Mouse (Mus musculus) liver, postnatal 0 days (tissue): ENCODE measurements at regions not wholly inside any gene's neighbourhood (a gene's known extent, or its start where the extent isn't known, plus 50 kb on each side); places are given as distances from the start of the nearest gene placed in this dataset.

Experiments
- ATAC-seq: fragments of 200-750 bp; cut with Nextera tagmentation; 2 replicates; pipeline ENCODE4 v1.8.0; 2017; ENCODE audit warnings: mild to moderate bottlenecking, moderate library complexity
- DNase-seq: peaks from one replicate; pipeline ENCODE4 v3.0.0-alpha.2; 2016
- H3K27ac ChIP-seq: fragments of 300-500 bp; sonication (generic); 2 replicates; pipeline ENCODE4 v1.5.1; 2014; ENCODE audit warnings: antibody characterized with exemption, moderate library complexity, mild to moderate bottlenecking, low read depth
- H3K27me3 ChIP-seq: fragments of 300-500 bp; sonication (generic); 2 replicates; pipeline ENCODE4 v1.6.1; 2014; ENCODE audit warnings: low read length, control low read depth, mixed read lengths; ENCODE audit not compliant: insufficient read depth
- H3K36me3 ChIP-seq: fragments of 300-500 bp; sonication (generic); replicated peaks from 2 replicates; pipeline ENCODE4 v1.6.1; 2014; ENCODE audit warnings: mild to moderate bottlenecking, control low read depth, low read length, moderate library complexity, mixed read lengths; ENCODE audit not compliant: insufficient read depth
- H3K4me1 ChIP-seq: fragments of 300-500 bp; sonication (generic); 2 replicates; pipeline ENCODE4 v1.6.1; 2014; ENCODE audit warnings: antibody characterized with exemption, mild to moderate bottlenecking, control low read depth; ENCODE audit not compliant: insufficient read depth
- H3K4me2 ChIP-seq: fragments of 300-500 bp; sonication (generic); 2 replicates; pipeline ENCODE4 v1.6.1; 2014; ENCODE audit warnings: low read depth, mild to moderate bottlenecking, low read length, moderate library complexity, mixed read lengths
- H3K4me3 ChIP-seq: fragments of 300-500 bp; sonication (generic); 2 replicates; pipeline ENCODE4 v1.5.1; 2014; ENCODE audit warnings: low read depth, low read length
- H3K9ac ChIP-seq: fragments of 300-500 bp; sonication (generic); replicated peaks from 2 replicates; pipeline ENCODE4 v1.6.1; 2014; ENCODE audit warnings: mild to moderate bottlenecking, moderate library complexity
- H3K9me3 ChIP-seq: fragments of 300-500 bp; sonication (generic); 2 replicates; pipeline ENCODE4 v1.6.1; 2016; ENCODE audit warnings: mild to moderate bottlenecking, control low read depth, low read length, mixed read lengths
- CTCF ChIP-seq: sonication (generic); IDR thresholded peaks from 2 replicates; pipeline ENCODE4 v1.5.1; 2016; ENCODE audit warnings: antibody characterized with exemption, low read depth
- EP300 ChIP-seq: IDR thresholded peaks from 2 replicates; pipeline ENCODE4 v1.6.1; 2016; ENCODE audit warnings: antibody characterized with exemption, low read depth, mild to moderate bottlenecking
- WGBS: fragments of 180-500 bp; shearing (Covaris S2); extraction: QIAGEN DNeasy Blood & Tissue Kit; methylation state at CpG from one replicate; pipeline ENCODE4 v1.1.7; 2014; ENCODE audit not compliant: insufficient replicate concordance; 5-methylcytosine and 5-hydroxymethylcytosine counted together

DNA sequence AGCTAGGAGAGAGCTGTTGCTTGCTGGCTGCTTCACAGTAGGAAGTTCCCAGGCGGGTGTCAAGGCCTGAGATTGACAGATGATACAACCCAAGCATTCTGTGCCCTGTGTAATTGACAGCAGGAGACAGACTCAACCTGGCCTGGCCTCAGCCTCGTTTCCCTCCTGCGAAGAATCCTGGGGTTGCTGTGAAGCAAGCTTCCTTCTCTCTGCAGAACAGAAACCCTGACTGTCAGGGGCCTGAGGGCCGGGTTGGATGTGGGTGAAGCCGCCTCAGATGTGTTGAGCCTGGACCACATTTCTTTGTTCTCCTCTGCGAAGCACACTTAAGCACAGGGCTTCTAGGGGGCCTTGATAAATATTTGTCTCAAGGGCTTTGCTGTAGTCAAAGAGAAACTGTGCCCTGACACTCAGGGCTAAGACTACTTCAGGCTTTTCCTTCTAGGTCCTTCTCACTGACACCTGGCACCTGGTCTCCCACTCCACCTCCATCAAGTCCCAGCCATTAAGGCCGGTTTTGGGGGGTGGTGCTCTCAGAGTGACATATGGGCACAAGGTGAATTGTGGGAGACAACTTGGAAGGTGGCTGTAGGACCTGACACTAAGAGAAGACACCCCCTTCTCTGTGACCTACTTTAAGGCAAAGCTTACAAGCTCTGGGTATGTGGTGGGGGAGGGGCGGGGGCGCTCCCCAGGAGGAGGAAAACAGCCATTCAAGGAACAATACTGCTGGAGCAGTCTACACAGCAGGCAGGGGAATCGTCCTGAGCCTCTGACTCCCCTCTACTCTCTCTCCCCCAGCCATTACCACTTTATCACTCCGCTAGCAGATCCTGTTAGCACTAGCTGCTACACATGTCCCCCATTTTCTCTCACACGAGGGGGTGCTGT is 219.2 kb upstream of the Hes1 start:
- peaks cover 19% of the 10 kb centered on the region for H3K4me1 ChIP-seq
- TF ChIP-seq EP300 (no peak), CTCF (no peak)
- ATAC-seq (peak; percentile 35), DNase-seq (no peak)
- no peak overlapping the region for H3K4me2 ChIP-seq
- WGBS, result 56% methylated on average over 12 of the region's 12 CpGs
- 0 out of 2 replicates have a peak overlapping the region, but pooled peaks have one; percentile 8 for H3K27ac ChIP-seq
- H3K36me3 ChIP-seq, result no peaks in the 10 kb centered on the region
- H3K9me3 ChIP-seq, result no peaks in the 10 kb centered on the region
- no peak overlapping the region for H3K4me3 ChIP-seq
- no peak overlapping the region for H3K9ac ChIP-seq
- H3K27me3 ChIP-seq, result no peaks in the 10 kb centered on the region

GRCm38 (mm10) chr16:29845597-29845986 is 218.6 kb upstream of the Hes1 start:
- WGBS, result 35% methylated on average over 8 of the region's 8 CpGs
- H3K4me1 ChIP-seq, result peaks cover 18% of the 10 kb centered on the region
- TF ChIP-seq EP300 (peak; percentile 92), CTCF (no peak)
- H3K9me3 ChIP-seq, result no peaks in the 10 kb centered on the region
- no peaks in the 10 kb centered on the region for H3K27me3 ChIP-seq
- ATAC-seq (peak; percentile 81), DNase-seq (no peak)
- 0 out of 2 replicates have a peak overlapping the region, but pooled peaks have one; percentile 8 for H3K27ac ChIP-seq
- no peaks in the 10 kb centered on the region for H3K36me3 ChIP-seq
- no peak overlapping the region for H3K4me3 ChIP-seq
- no peak overlapping the region for H3K4me2 ChIP-seq
- no peak overlapping the region for H3K9ac ChIP-seq

GRCm38 (mm10) chr16:29847059-29847458 is 217.1 kb upstream of the Hes1 start:
- H3K4me1 ChIP-seq, result peaks cover 18% of the 10 kb centered on the region
- DNase-seq (no peak), ATAC-seq (no peak)
- H3K4me2 ChIP-seq, result no peak overlapping the region
- H3K27ac ChIP-seq, result no peak overlapping the region
- no peak overlapping the region for H3K9ac ChIP-seq
- 14% methylated on average over 1 of the region's 1 CpGs for WGBS
- H3K27me3 ChIP-seq, result no peaks in the 10 kb centered on the region
- no peaks in the 10 kb centered on the region for H3K36me3 ChIP-seq
- H3K9me3 ChIP-seq, result no peaks in the 10 kb centered on the region
- TF ChIP-seq CTCF (no peak), EP300 (no peak)
- H3K4me3 ChIP-seq, result no peak overlapping the region

- no peak for TF ChIP-seq CTCF
- H3K4me3 ChIP-seq, result no peak overlapping the region
- DNase-seq (no peak), ATAC-seq (no peak)
- no peaks in the 10 kb centered on the region for H3K36me3 ChIP-seq
- H3K9ac ChIP-seq, result no peak overlapping the region
- H3K27me3 ChIP-seq, result no peaks in the 10 kb centered on the region
- H3K9me3 ChIP-seq, result no peaks in the 10 kb centered on the region
- 57% methylated on average over 4 of the region's 4 CpGs for WGBS
- H3K27ac ChIP-seq, result peak overlapping the region; percentile 12; the same call in 1 of the 2 replicates
- no peak overlapping the region for H3K4me2 ChIP-seq
- peaks cover 18% of the 10 kb centered on the region for H3K4me1 ChIP-seq
Measured at GRCm38 (mm10) chr16:29847734-29848133, 216.4 kb upstream of the Hes1 start.

GRCm38 (mm10) chr16:29848527-29848926 is 215.7 kb upstream of the Hes1 start:
- H3K9ac ChIP-seq, result no peak overlapping the region
- no peaks in the 10 kb centered on the region for H3K27me3 ChIP-seq
- no peak overlapping the region for H3K4me3 ChIP-seq
- H3K27ac ChIP-seq, result no peak overlapping the region
- no peak overlapping the region for H3K4me2 ChIP-seq
- TF ChIP-seq EP300 (no peak), CTCF (peak; percentile 20)
- peaks cover 15% of the 10 kb centered on the region for H3K4me1 ChIP-seq
- H3K36me3 ChIP-seq, result no peaks in the 10 kb centered on the region
- no peaks in the 10 kb centered on the region for H3K9me3 ChIP-seq
- no peak for ATAC-seq
- no peak for DNase-seq
- WGBS, result 86% methylated on average over 12 of the region's 12 CpGs

- WGBS, result 55% methylated on average over 7 of the region's 7 CpGs
Measured at GRCm38 (mm10) chr16:29849511-29849910, 214.7 kb upstream of the Hes1 start.

More at GRCm38 (mm10) chr16:29849511-29849910, 214.7 kb upstream of the Hes1 start:
- Histone ChIP-seq H3K4me2 (no peak overlapping the region), H3K4me1 (peaks cover 13% of the 10 kb centered on the region), H3K27ac (no peak overlapping the region), H3K9me3 (no peaks in the 10 kb centered on the region), H3K4me3 (no peak overlapping the region), H3K27me3 (no peaks in the 10 kb centered on the region), H3K36me3 (no peaks in the 10 kb centered on the region), H3K9ac (no peak overlapping the region)
- DNase-seq (no peak), ATAC-seq (no peak)
- TF ChIP-seq CTCF (no peak), EP300 (no peak)
